Mouse (Mus musculus) cortical plate, adult 2 months (tissue): ENCODE results near the gene Nup214.

Source experiments
- CTCF ChIP-seq: fragments of 200-500 bp; IDR thresholded peaks from 2 replicates; pipeline ENCODE4 v1.5.1; 2011; ENCODE audit warnings: mild to moderate bottlenecking, control low read depth, low read length; ENCODE audit not compliant: insufficient read depth; ENCODE audit errors: extremely low read depth
- POLR2A ChIP-seq: fragments of 200-500 bp; IDR thresholded peaks from 2 replicates; pipeline ENCODE4 v1.6.1; 2011; ENCODE audit warnings: mild to moderate bottlenecking, low read length, control low read depth; ENCODE audit not compliant: insufficient read depth; ENCODE audit errors: extremely low read depth

DNA sequence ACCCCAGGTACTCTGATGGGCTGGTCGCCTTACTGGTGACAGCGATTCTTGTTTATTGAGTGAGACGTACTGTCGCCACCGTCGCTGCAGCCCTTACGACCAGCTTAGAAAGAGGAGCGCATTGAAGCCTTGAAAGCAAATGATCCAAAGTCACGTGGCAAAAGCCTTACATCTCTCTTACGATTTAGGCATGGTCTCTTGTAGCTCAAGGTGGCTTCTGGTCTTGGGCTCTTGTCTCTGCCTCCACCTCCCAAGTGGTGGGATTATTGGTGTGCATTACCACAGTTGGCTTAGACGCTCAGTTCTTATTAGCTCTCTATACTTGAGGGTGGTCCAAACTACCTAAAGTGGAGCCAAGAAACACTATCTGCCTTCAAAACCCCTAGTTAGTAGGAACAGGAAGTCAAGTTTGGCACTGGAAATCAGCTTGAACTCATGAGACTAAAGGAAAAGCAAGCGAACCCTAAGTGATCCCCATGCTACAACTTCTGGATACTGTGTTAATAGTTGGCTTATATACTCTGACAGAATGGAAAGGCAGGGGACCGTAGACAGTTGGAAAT is 654 bp downstream of the Nup214 start:
- TF ChIP-seq CTCF (no peak), POLR2A (no peak)
